Mouse (Mus musculus) lung, postnatal 0 days (tissue): ENCODE results near the gene Nrxn3.

Experiments
- CTCF ChIP-seq: IDR thresholded peaks from 2 replicates; pipeline ENCODE4 v1.5.1; 2016; ENCODE audit warnings: antibody characterized with exemption, mild to moderate bottlenecking
- EP300 ChIP-seq: IDR thresholded peaks from 2 replicates; pipeline ENCODE4 v1.6.1; 2016; ENCODE audit warnings: antibody characterized with exemption, mild to moderate bottlenecking, control low read depth

- TF ChIP-seq CTCF (no peak), EP300 (no peak)
These were observed 532.7 kb downstream of the Nrxn3 start for GRCm38 (mm10) chr12:89255275-89255892.
